Mouse (Mus musculus) spleen, adult 2 months (tissue): ENCODE results near the gene Chit1.

Experiments
- CTCF ChIP-seq: fragments of 200-500 bp; IDR thresholded peaks from 2 replicates; pipeline ENCODE4 v1.5.1; 2011; ENCODE audit warnings: mild to moderate bottlenecking, inconsistent platforms; ENCODE audit not compliant: insufficient read depth, insufficient read length, insufficient replicate concordance; ENCODE audit errors: extremely low read depth
- POLR2A ChIP-seq: fragments of 200-500 bp; IDR thresholded peaks from 2 replicates; pipeline ENCODE4 v1.6.1; 2011; ENCODE audit warnings: low read depth, low read length, inconsistent platforms

DNA sequence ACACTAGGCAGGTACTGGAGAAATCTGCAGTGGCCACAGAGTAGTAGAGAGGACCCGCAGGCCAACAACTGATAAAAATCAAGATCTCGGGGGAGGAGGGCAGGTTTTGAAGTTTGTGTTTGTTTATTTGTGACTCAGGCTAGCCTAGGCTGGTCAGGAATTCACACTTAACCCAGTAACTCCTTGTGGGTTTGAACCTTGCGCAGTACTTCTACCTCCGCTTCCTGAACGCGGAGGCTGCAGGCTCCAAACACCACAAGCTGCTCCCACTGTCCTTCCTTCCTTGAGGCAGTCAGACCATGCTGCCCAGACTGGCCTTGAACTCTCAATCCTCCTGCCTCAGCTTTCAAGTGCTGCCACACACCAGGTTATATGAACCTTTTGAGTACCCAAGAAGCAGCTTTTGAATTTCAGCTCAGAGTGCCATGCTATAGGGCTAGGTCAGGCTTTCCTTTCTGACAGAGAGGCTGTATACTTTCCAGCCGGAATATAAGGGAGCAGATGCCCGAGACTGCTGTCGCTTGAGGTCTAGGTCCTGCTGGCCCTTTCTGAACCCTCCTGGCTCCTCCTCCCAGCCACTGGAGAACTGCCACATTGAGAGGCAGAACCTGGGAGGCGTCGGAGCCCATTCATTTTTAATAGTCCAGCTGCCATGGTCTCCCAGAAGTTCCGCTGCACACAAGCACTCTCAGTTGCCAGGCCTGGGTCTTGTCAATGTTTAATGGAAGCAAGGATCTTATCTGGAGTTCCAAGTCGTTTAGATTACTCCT lies 12.9 kb upstream of the Chit1 start:
- TF ChIP-seq CTCF: no peak
- TF ChIP-seq POLR2A: no peak
